Mouse (Mus musculus) cerebellum, adult 2 months (tissue): ENCODE results near the gene Ugt1a6b.

Experiments
- CTCF ChIP-seq: fragments of 200-500 bp; IDR thresholded peaks from 2 replicates; pipeline ENCODE4 v1.5.1; 2011; ENCODE audit warnings: low read depth, mild to moderate bottlenecking, control low read depth, low read length, moderate library complexity, borderline replicate concordance; ENCODE audit not compliant: insufficient read depth
- POLR2A ChIP-seq: fragments of 200-500 bp; IDR thresholded peaks from 2 replicates; pipeline ENCODE4 v1.6.1; 2011; ENCODE audit warnings: low read length, control low read depth, borderline replicate concordance; ENCODE audit not compliant: insufficient read depth

DNA sequence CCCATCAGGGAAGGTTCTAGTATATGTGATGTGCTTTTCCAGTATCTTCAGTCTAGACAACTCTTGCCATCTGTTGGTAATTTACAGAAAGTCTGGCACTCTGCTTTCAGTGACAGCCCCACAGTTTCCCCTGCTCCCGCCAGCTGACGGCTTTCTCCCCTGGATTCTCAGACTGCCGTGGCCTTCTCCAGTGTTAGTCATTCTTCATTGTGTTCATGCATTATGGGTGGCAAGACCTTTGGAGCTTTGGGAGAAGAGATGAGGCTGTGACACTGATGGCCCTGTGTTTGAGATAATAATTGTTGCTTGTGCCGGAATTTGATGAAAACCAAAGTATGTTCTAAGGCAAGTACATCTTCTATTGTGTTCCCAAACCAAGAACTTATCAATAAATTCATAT is 115.5 kb downstream of the Ugt1a6b start:
- TF ChIP-seq POLR2A = no peak
- TF ChIP-seq CTCF = no peak
